Mouse (Mus musculus) midbrain, embryonic 11.5 days (tissue): ENCODE data around the gene Cdkl4. TPM values are rescaled to one million over a fixed set of nuclear protein-coding genes. Genes with fewer than 3 reads are reported as not detected.
A peak's percentile ranks its signal among the peaks of the same experiment; 100 is the strongest.

Experiments
- ATAC-seq: fragments of 200-750 bp; cut with Nextera tagmentation; 2 replicates; pipeline ENCODE4 v1.8.0; 2017; ENCODE audit warnings: moderate TSS enrichment, moderate library complexity; ENCODE audit not compliant: low FRiP score
- DNase-seq: peaks from one replicate; pipeline ENCODE4 v3.0.0; 2015; ENCODE audit warnings: low spot score; ENCODE audit errors: missing footprints
- H3K27ac ChIP-seq: fragments of 300-500 bp; sonication (generic); 2 replicates; pipeline ENCODE4 v1.5.1; 2014; ENCODE audit warnings: low read depth, low read length
- H3K27me3 ChIP-seq: fragments of 300-500 bp; sonication (generic); 2 replicates; pipeline ENCODE4 v1.6.1; 2014; ENCODE audit warnings: mild to moderate bottlenecking, low read length, moderate library complexity, mixed read lengths; ENCODE audit not compliant: control insufficient read depth, insufficient read depth
- H3K36me3 ChIP-seq: fragments of 300-500 bp; sonication (generic); 2 replicates; pipeline ENCODE4 v1.6.1; 2014; ENCODE audit warnings: mild to moderate bottlenecking, low read length, moderate library complexity, mixed read lengths; ENCODE audit not compliant: control insufficient read depth, insufficient read depth
- H3K4me1 ChIP-seq: fragments of 300-500 bp; sonication (generic); 2 replicates; pipeline ENCODE4 v1.6.1; 2014; ENCODE audit warnings: low read length; ENCODE audit not compliant: control insufficient read depth, insufficient read depth
- H3K4me2 ChIP-seq: fragments of 300-500 bp; sonication (generic); 2 replicates; pipeline ENCODE4 v1.6.1; 2014; ENCODE audit warnings: mild to moderate bottlenecking, moderate library complexity
- H3K4me3 ChIP-seq: fragments of 300-500 bp; sonication (generic); 2 replicates; pipeline ENCODE4 v1.5.1; 2014; ENCODE audit warnings: low read depth, low read length
- H3K9ac ChIP-seq: fragments of 300-500 bp; sonication (generic); 2 replicates; pipeline ENCODE4 v1.6.1; 2014; ENCODE audit warnings: low read length
- H3K9me3 ChIP-seq: fragments of 300-500 bp; sonication (generic); 2 replicates; pipeline ENCODE4 v1.6.1; 2016; ENCODE audit warnings: low read length; ENCODE audit not compliant: control insufficient read depth
- WGBS: fragments of 180-500 bp; shearing (Covaris S2); extraction: QIAGEN DNeasy Blood & Tissue Kit; methylation state at CpG from one replicate; pipeline ENCODE4 v1.1.7; 2014; 5-methylcytosine and 5-hydroxymethylcytosine counted together
- polyA plus RNA-seq: library from polyadenylated mRNA; unstranded; fragments of >200 nt; fragmentation: Nextera tagmentation; extraction: Ambion mirVana; gene quantifications from 2 replicates; pipeline ENCODE4 v1.2.1, GENCODE M21; 2014

The Cdkl4 gene
- polyA plus RNA-seq, 1 experiment from 2014 or later: 2.0 TPM

DNA sequence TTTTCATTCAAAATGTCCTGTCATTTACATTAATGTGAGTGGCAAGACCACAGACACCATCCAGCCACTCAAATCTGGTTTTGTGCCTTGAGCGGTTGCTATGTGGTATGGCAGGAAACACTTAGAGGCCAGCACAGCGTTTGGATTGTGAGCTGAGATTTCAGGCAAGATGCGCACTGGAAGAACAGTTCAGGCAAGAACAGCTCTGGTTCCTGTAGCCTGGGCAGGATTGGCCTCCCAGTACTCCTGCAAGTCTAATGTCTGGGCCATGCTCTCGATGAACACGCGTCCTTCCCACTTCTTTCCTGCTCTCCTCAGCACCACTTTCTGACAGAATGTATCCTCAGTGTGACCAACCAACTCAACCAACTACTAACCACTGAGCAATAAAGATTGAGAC is 5.4 kb upstream of the Cdkl4 start:
- WGBS: 97% methylated on average over 6 of the region's 6 CpGs
- Histone ChIP-seq H3K9ac (no peak overlapping the region), H3K27me3 (no peaks in the 10 kb centered on the region), H3K4me3 (no peak overlapping the region), H3K36me3 (0 out of 2 replicates have a peak, but pooled peaks cover 2% of the 10 kb centered on the region), H3K4me1 (no peaks in the 10 kb centered on the region), H3K9me3 (no peaks in the 10 kb centered on the region), H3K4me2 (no peak overlapping the region), H3K27ac (no peak overlapping the region)
- ATAC-seq: no peak
- DNase-seq: no peak

DNA sequence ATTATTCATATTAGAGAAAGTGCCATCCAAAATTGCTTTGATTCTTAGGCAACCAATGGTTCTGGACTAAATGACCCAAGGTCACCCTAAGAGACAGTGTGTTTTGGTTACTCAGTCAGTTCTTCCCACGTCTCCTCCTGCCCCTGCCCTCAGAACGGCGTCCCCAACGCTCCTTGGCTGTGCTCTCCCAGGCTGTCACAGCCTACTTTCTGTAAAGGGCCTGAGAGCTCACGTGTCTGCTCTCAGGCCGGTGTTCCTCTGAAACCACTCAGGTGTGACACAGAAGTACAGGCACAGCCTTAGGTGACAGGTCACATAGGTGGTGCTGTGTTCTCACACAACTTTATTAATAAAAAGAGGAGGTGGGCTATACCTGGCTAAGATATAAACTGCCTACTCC is 2.3 kb upstream of the Cdkl4 start:
- no peak overlapping the region for H3K27ac ChIP-seq
- no peaks in the 10 kb centered on the region for H3K27me3 ChIP-seq
- WGBS: 84% methylated on average over 6 of the region's 6 CpGs
- ATAC-seq (no peak), DNase-seq (no peak)
- no peak overlapping the region for H3K9ac ChIP-seq
- peaks cover 6% of the 10 kb centered on the region; the same call in 1 of the 2 replicates for H3K4me1 ChIP-seq
- H3K36me3 ChIP-seq: 0 out of 2 replicates have a peak, but pooled peaks cover 2% of the 10 kb centered on the region
- no peaks in the 10 kb centered on the region for H3K9me3 ChIP-seq
- H3K4me2 ChIP-seq: no peak overlapping the region
- no peak overlapping the region for H3K4me3 ChIP-seq

DNA sequence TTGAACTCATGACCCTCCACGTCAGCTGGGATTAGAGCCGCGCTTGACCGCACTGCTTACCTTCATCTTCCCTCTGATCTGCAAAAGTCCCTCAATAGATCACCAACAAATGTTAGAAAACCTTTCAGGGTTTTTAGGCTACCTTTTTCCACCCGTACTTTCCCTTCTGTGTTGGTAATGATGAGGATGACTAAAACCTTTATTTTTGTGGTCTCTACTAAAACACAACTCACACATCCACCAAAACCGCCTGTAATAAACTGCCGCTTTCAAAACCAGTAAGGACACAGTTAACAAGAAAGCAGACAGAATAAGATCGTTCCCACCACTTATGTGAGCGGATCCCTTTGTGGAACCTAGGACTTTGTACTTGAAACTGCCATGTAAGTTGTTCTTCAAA is 1.5 kb upstream of the Cdkl4 start:
- Histone ChIP-seq H3K4me1 (peaks cover 6% of the 10 kb centered on the region; the same call in 1 of the 2 replicates), H3K4me2 (no peak overlapping the region), H3K36me3 (0 out of 2 replicates have a peak, but pooled peaks cover 2% of the 10 kb centered on the region), H3K4me3 (no peak overlapping the region), H3K27ac (no peak overlapping the region), H3K9ac (no peak overlapping the region), H3K9me3 (no peaks in the 10 kb centered on the region), H3K27me3 (no peaks in the 10 kb centered on the region)
- no peak for ATAC-seq
- WGBS: 88% methylated on average over 9 of the region's 9 CpGs
- no peak for DNase-seq

- no peaks in the 10 kb centered on the region for H3K27me3 ChIP-seq
- H3K27ac ChIP-seq: no peak overlapping the region
- no peak overlapping the region for H3K4me2 ChIP-seq
- 0 out of 2 replicates have a peak, but pooled peaks cover 2% of the 10 kb centered on the region for H3K36me3 ChIP-seq
- H3K4me3 ChIP-seq: no peak overlapping the region
- no peak for DNase-seq
- peaks cover 6% of the 10 kb centered on the region; the same call in 1 of the 2 replicates for H3K4me1 ChIP-seq
- no peak overlapping the region for H3K9ac ChIP-seq
- ATAC-seq: no peak
- H3K9me3 ChIP-seq: no peaks in the 10 kb centered on the region
- WGBS: 86% methylated on average over 1 of the region's 1 CpGs
Measured at GRCm38 (mm10) chr17:80578041-80578440, 428 bp upstream of the Cdkl4 start.

- H3K27me3 ChIP-seq: no peaks in the 10 kb centered on the region
- peaks cover 8% of the 10 kb centered on the region; the same call in 1 of the 2 replicates for H3K4me1 ChIP-seq
- H3K36me3 ChIP-seq: 0 out of 2 replicates have a peak, but pooled peaks cover 2% of the 10 kb centered on the region
- peak; percentile 92 for DNase-seq
- H3K4me2 ChIP-seq: peak overlapping the region; percentile 62
- peak; percentile 92 for ATAC-seq
- peak overlapping the region; percentile 38 for H3K4me3 ChIP-seq
- under 1% methylated on average over 28 of the region's 30 CpGs for WGBS
- H3K9me3 ChIP-seq: no peaks in the 10 kb centered on the region
- H3K9ac ChIP-seq: peak overlapping the region; percentile 52
- H3K27ac ChIP-seq: no peak overlapping the region
Measured at GRCm38 (mm10) chr17:80577214-80577613, 399 bp downstream of the Cdkl4 start.

- Histone ChIP-seq H3K27ac (no peak overlapping the region), H3K9me3 (no peaks in the 10 kb centered on the region), H3K27me3 (no peaks in the 10 kb centered on the region), H3K4me2 (no peak overlapping the region), H3K36me3 (no peaks in the 10 kb centered on the region), H3K4me1 (peaks cover 9% of the 10 kb centered on the region; the same call in 1 of the 2 replicates), H3K4me3 (no peak overlapping the region), H3K9ac (no peak overlapping the region)
- DNase-seq (no peak), ATAC-seq (no peak)
- WGBS: 75% methylated on average over 7 of the region's 7 CpGs
Measured at GRCm38 (mm10) chr17:80575008-80575407, 2.6 kb downstream of the Cdkl4 start.

DNA sequence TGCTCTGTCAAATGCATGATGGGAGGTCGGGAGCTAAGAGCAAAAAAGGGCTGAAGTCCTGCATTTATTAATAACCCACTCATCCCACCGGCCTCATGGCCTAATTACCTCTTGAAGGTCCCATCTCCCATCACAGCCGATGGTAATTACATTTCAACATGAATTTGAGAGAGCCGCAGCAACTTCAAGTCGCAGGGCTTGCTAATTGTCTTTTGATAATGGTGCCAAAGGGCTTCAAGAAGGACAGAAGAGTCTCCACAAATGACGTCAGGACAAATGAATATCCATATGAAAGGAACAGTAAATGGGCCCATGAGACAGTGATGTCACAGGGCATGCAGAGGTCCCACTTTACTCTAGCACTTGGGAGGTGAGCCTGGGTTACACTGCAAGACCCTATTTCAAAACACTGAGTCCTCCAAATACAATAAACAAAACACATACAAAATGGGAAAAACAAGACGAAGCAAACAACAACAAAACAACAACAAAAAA is 3.1 kb downstream of the Cdkl4 start:
- Histone ChIP-seq H3K4me1 (peaks cover 9% of the 10 kb centered on the region; the same call in 1 of the 2 replicates), H3K9ac (no peak overlapping the region), H3K27ac (no peak overlapping the region), H3K36me3 (no peaks in the 10 kb centered on the region), H3K4me3 (no peak overlapping the region), H3K27me3 (no peaks in the 10 kb centered on the region), H3K9me3 (no peaks in the 10 kb centered on the region), H3K4me2 (no peak overlapping the region)
- peak; percentile 41 for DNase-seq
- WGBS: 81% methylated on average over 7 of the region's 7 CpGs
- no peak for ATAC-seq

- 87% methylated on average over 13 of the region's 13 CpGs for WGBS
- Histone ChIP-seq H3K27me3 (no peaks in the 10 kb centered on the region), H3K9me3 (no peaks in the 10 kb centered on the region), H3K4me1 (peaks cover 8% of the 10 kb centered on the region; the same call in 1 of the 2 replicates), H3K36me3 (no peaks in the 10 kb centered on the region), H3K27ac (no peak overlapping the region; the same call in 1 of the 2 replicates), H3K4me2 (no peak overlapping the region), H3K4me3 (no peak overlapping the region), H3K9ac (no peak overlapping the region)
- ATAC-seq: peak; percentile 47
- peak; percentile 86 for DNase-seq
Measured at GRCm38 (mm10) chr17:80572187-80572935, 5.3 kb downstream of the Cdkl4 start.

GRCm38 (mm10) chr17:80571460-80571859 is 6.2 kb downstream of the Cdkl4 start:
- ATAC-seq (peak; percentile 47; the same call in 1 of the 2 replicates), DNase-seq (peak; percentile 79)
- Histone ChIP-seq H3K4me1 (peaks cover 3% of the 10 kb centered on the region; the same call in 1 of the 2 replicates), H3K9ac (no peak overlapping the region), H3K27me3 (no peaks in the 10 kb centered on the region), H3K4me2 (no peak overlapping the region), H3K4me3 (no peak overlapping the region), H3K36me3 (no peaks in the 10 kb centered on the region), H3K9me3 (no peaks in the 10 kb centered on the region), H3K27ac (no peak overlapping the region)
- 84% methylated on average over 4 of the region's 4 CpGs for WGBS
